Mouse (Mus musculus) lung, postnatal 14 days (tissue): ENCODE data around the gene Ppp2r3c.
"Not testable (repeated sequence)": the region's sequence is repeated elsewhere in the genome, so short reads cannot be mapped to it uniquely, and the experiment has no call there.

ENCODE experiments used
- DNase-seq: peaks from one replicate; pipeline ENCODE4 v3.0.0; 2021

Ppp2r3c gene

DNA sequence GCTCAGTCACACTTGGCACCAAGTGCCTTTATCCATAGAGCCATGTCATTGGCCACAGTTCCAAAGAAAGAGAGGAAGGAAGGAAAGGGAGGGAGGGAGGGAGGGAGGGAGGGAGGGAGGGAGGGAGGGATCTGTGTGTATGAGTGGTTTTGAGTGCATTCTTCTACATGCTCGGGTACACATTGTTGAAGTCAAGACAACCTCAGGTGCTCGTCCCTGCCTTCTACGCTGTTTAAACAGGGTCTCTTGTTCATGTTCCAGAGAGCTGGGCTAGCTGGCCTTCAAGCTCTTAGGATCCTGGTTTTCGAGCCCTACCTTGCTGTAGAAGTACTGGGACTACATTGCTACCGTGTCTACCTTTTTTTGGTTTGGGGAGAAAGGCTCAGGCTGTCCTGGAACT, 39.4 kb downstream of the Ppp2r3c start:
- not testable (repeated sequence) for DNase-seq

DNA sequence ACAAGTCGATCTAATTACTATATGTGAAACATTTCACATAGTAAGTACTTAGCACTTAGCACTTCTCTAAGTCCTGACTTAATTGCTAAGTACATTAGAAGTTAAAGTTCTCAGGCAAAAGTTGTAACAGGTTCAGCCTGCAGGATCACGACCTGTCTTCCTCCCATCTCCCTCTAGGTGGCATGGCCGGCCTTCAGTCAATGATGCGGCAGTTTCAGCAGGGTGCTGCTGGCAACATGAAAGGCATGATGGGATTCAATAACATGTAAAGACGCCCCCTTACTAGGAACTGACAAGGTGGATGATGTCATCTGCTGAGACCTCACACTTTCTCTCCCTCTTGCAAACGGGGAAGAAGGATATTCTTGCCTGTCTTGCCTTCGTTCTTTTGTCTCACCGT, 40.8 kb downstream of the Ppp2r3c start:
- DNase-seq = not testable (repeated sequence)

DNA sequence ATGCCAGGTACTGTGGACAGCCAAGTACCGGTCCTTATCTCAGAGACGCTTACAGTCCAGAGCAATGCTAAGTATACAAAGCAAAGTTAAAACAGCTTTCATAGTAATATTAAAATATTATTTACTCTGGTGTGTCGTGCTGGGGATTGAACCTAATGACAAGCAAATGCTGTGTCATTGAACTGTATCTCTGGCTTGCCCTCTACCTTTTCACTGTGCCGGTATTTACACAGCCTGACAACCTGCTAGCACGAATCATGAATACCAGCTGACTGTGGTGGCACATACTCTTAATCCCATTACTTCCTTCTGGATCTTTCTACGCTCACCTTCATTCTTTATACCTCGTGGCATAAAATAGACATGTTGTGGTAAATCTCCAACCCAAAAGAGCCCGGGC, 60.6 kb downstream of the Ppp2r3c start:
- not testable (repeated sequence) for DNase-seq

DNA sequence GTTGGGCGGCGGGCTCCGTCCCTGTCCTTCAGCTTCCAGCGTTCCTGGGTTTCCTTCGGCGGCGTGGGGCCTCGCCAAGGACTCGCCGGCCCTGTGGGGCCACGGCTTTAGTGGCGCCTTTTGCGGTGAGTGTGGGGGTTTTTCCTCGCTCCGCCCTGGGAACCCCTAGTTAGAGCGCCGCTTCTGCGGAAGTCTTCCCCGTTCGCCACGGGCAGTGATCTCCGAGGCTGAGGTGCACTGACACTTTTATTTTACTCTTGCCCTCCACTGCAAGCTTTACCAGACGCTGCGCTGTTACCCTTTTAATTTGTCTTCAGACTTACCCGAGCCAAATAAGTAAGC, 72.3 kb downstream of the Ppp2r3c start:
- DNase-seq = not testable (repeated sequence)

DNA sequence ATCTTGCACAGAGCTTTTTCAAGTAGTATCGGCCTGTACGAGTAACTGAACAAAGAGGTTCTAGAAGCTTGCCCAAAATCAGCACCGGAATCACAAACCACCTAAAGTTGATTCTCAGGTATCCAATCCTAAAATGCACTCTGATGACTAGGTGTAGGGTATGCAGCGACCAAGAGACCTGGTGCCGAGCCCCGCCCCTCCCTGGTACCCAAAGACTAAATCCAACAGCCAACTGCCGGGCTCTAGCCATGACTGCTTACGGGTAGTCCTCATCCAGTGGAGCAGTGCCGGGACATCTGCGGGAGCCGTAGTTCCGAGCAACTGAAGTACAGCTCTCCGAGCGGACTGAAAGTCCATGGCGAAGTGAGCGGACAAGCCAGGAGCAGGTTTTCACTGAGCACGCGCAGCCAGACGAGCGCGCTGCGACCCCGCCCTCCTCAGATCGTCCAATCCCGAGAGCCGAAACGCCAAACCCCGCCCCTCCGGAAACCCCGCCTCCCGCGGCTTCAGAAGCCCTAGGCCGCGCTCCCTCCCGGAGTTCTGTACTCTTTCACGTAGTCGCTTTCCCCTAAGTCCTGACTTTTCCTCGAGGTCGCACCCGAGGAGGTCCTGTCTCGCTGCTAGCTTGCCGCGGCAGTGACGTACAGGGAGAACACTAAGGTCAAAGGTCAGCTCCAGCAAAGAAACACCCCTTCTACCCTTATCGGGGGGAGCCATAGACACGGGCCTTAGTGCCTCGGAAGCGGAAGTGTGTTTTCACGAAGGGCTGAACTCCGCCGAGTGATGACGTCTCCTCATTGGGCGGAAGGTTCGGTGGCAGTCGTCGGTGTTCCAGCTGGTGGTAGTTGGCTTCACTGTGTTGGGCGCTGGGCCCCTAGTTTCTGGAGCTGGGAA, 72.9 kb downstream of the Ppp2r3c start, which contains the start of gene Srp54c:
Gene Srp54c, plus strand, starts transcription at position 543 of the 894 bp plus-strand sequence.
- DNase-seq = not testable (repeated sequence)
